Mouse (Mus musculus): ENCODE measurements at regions not wholly inside any gene's neighbourhood (a gene's known extent, or its start where the extent isn't known, plus 50 kb on each side); places are given as distances from the start of the nearest gene placed in this dataset.
A peak's percentile ranks its signal among the peaks of the same experiment; 100 is the strongest.

DNA sequence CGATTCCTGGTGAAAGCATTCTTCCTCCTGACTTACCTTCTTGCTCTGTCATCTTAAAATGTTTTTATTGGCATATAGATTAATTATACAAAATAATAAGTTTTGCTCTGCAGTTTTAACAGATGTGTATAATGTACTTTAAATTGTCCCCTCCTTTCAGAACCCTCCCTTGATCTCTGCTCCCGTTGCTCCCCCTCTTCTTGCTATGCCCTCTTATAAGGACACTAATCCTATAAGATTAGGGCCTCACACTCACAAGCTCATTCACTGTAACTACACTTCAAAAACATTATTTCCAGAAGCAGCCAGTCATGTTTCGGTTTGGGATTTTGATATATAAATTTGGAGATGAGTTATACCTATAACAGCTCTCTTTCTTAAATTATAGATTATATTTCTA lies 59.6 kb upstream of the Slc9a9 start:
- H3K27me3 ChIP-seq (ENCODE audit: control insufficient read depth, insufficient read depth, insufficient read length), result no peaks in the 10 kb centered on the region
- H3ac ChIP-seq (ENCODE audit: control insufficient read depth, insufficient read length), result no peak overlapping the region
- no peaks in the 10 kb centered on the region for H3K36me3 ChIP-seq (ENCODE audit: control insufficient read depth, insufficient read depth)
- no peak overlapping the region for H3K4me3 ChIP-seq
- TF ChIP-seq MYOD1 (IDR thresholded peaks at IDR 0.05; ENCODE audit: control insufficient read depth in 1 of 3, insufficient read length in 2 of 3, low read depth in 2 of 3) (no peak), TCF12 (IDR thresholded peaks at IDR 0.05; ENCODE audit: insufficient read depth, poor library complexity, severe bottlenecking) (no peak), MYOG (IDR thresholded peaks at IDR 0.05; ENCODE audit: control insufficient read depth in 1 of 3, insufficient read depth in 1 of 3, insufficient read length in 2 of 3, low read depth in 2 of 3) (no peak), TCF3 (IDR thresholded peaks at IDR 0.05; ENCODE audit: insufficient read length, low read depth) (no peak), CEBPB (IDR thresholded peaks at IDR 0.05; ENCODE audit: insufficient read depth, poor library complexity, severe bottlenecking) (no peak), POLR2AphosphoS2 (IDR thresholded peaks at IDR 0.05; ENCODE audit: insufficient read length, low read depth) (no peak), SRF (IDR thresholded peaks at IDR 0.05; ENCODE audit: control insufficient read depth, insufficient read length, low read depth) (no peak), POLR2A (IDR thresholded peaks at IDR 0.05; ENCODE audit: insufficient read length, low read depth) (no peak), MAX (IDR thresholded peaks at IDR 0.05; ENCODE audit: low read depth) (no peak), USF1 (IDR thresholded peaks at IDR 0.05; ENCODE audit: low read depth) (no peak), REST (IDR thresholded peaks at IDR 0.05; ENCODE audit: insufficient read depth, insufficient read length) (no peak), E2F4 (IDR thresholded peaks at IDR 0.05; ENCODE audit: insufficient read depth) (no peak)
- H3K4me2 ChIP-seq (ENCODE audit: low read depth), result no peak overlapping the region
- no peaks in the 10 kb centered on the region for H3K79me2 ChIP-seq (ENCODE audit: control insufficient read depth, insufficient read depth)

DNA sequence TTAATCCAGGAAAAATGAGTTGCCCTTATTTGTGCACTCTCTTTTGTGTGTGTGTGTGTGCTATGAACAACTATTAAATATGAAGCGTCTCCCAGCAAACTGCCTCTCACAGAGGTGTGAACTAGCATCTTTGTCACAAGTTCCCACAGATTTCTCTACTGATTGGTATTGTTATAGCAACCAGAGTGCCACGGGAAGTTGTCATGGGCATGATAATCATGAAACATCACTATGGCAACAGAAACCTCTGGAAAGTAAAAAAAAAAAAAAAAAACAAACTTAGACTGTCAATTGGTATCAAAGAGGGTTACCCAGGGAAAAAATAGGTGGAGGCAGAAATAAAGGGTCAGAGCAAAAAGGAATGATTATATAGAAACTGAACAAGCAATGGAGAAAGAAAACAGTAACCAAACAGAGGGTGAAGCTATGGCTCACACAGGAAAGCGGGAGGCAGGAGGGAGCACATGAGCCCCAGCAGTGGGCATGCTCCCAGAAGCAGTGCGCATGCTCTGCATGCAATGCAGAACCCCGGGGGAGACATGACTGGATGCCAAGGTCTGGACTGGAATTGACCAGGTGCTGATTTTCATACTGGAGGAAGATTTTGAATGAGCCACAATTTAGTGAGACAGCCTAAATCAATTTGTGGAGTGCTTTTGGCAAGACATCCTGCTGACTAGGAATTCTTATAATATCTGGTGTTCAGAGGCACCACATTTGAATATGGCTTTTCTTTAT lies 58.9 kb upstream of the Slc9a9 start:
- no peaks in the 10 kb centered on the region for H3K36me3 ChIP-seq (ENCODE audit: control insufficient read depth, insufficient read depth)
- TF ChIP-seq TCF12 (IDR thresholded peaks at IDR 0.05; ENCODE audit: insufficient read depth, poor library complexity, severe bottlenecking) (no peak), SRF (IDR thresholded peaks at IDR 0.05; ENCODE audit: control insufficient read depth, insufficient read length, low read depth) (no peak), REST (IDR thresholded peaks at IDR 0.05; ENCODE audit: insufficient read depth, insufficient read length) (no peak), MYOD1 (IDR thresholded peaks at IDR 0.05; ENCODE audit: control insufficient read depth in 1 of 3, insufficient read length in 2 of 3, low read depth in 2 of 3) (no peak), MAX (IDR thresholded peaks at IDR 0.05; ENCODE audit: low read depth) (no peak), POLR2AphosphoS2 (IDR thresholded peaks at IDR 0.05; ENCODE audit: insufficient read length, low read depth) (no peak), USF1 (IDR thresholded peaks at IDR 0.05; ENCODE audit: low read depth) (no peak), POLR2A (IDR thresholded peaks at IDR 0.05; ENCODE audit: insufficient read length, low read depth) (no peak), E2F4 (IDR thresholded peaks at IDR 0.05; ENCODE audit: insufficient read depth) (no peak), TCF3 (IDR thresholded peaks at IDR 0.05; ENCODE audit: insufficient read length, low read depth) (no peak), MYOG (IDR thresholded peaks at IDR 0.05; ENCODE audit: control insufficient read depth in 1 of 3, insufficient read depth in 1 of 3, insufficient read length in 2 of 3, low read depth in 2 of 3) (no peak), CEBPB (IDR thresholded peaks at IDR 0.05; ENCODE audit: insufficient read depth, poor library complexity, severe bottlenecking) (no peak)
- H3ac ChIP-seq (ENCODE audit: control insufficient read depth, insufficient read length), result no peak overlapping the region
- no peaks in the 10 kb centered on the region for H3K79me2 ChIP-seq (ENCODE audit: control insufficient read depth, insufficient read depth)
- H3K4me2 ChIP-seq (ENCODE audit: low read depth), result no peak overlapping the region
- H3K4me3 ChIP-seq, result no peak overlapping the region
- H3K27me3 ChIP-seq (ENCODE audit: control insufficient read depth, insufficient read depth, insufficient read length), result no peaks in the 10 kb centered on the region

GRCm38 (mm10) chr9:94613891-94614671 lies 55.6 kb upstream of the Slc9a9 start:
- Histone ChIP-seq H3K4me3 (no peak overlapping the region), H3K36me3 (ENCODE audit: control insufficient read depth, insufficient read depth) (no peaks in the 10 kb centered on the region), H3K79me2 (ENCODE audit: control insufficient read depth, insufficient read depth) (no peaks in the 10 kb centered on the region), H3ac (ENCODE audit: control insufficient read depth, insufficient read length) (no peak overlapping the region), H3K27me3 (ENCODE audit: control insufficient read depth, insufficient read depth, insufficient read length) (no peaks in the 10 kb centered on the region), H3K4me2 (ENCODE audit: low read depth) (peak overlapping the region; percentile 62)
- no peak for TF ChIP-seq MYOD1 (IDR thresholded peaks at IDR 0.05; ENCODE audit: control insufficient read depth in 1 of 3, insufficient read length in 2 of 3, low read depth in 2 of 3)
- no peak for TF ChIP-seq CEBPB (IDR thresholded peaks at IDR 0.05; ENCODE audit: insufficient read depth, poor library complexity, severe bottlenecking)
- TF ChIP-seq SRF (IDR thresholded peaks at IDR 0.05; ENCODE audit: control insufficient read depth, insufficient read length, low read depth), result no peak
- no peak for TF ChIP-seq POLR2AphosphoS2 (IDR thresholded peaks at IDR 0.05; ENCODE audit: insufficient read length, low read depth)
- TF ChIP-seq TCF3 (IDR thresholded peaks at IDR 0.05; ENCODE audit: insufficient read length, low read depth), result no peak
- no peak for TF ChIP-seq E2F4 (IDR thresholded peaks at IDR 0.05; ENCODE audit: insufficient read depth)
- TF ChIP-seq MAX (IDR thresholded peaks at IDR 0.05; ENCODE audit: low read depth), result no peak
- TF ChIP-seq POLR2A (IDR thresholded peaks at IDR 0.05; ENCODE audit: insufficient read length, low read depth), result no peak
- TF ChIP-seq REST (IDR thresholded peaks at IDR 0.05; ENCODE audit: insufficient read depth, insufficient read length), result no peak
- no peak for TF ChIP-seq USF1 (IDR thresholded peaks at IDR 0.05; ENCODE audit: low read depth)
- no peak for TF ChIP-seq TCF12 (IDR thresholded peaks at IDR 0.05; ENCODE audit: insufficient read depth, poor library complexity, severe bottlenecking)
- TF ChIP-seq MYOG (IDR thresholded peaks at IDR 0.05; ENCODE audit: control insufficient read depth in 1 of 3, insufficient read depth in 1 of 3, insufficient read length in 2 of 3, low read depth in 2 of 3), result no peak

- peak overlapping the region; percentile 62 for H3K4me2 ChIP-seq (ENCODE audit: low read depth)
- no peak overlapping the region for H3K4me3 ChIP-seq
- TF ChIP-seq USF1 (IDR thresholded peaks at IDR 0.05; ENCODE audit: low read depth) (no peak), TCF3 (IDR thresholded peaks at IDR 0.05; ENCODE audit: insufficient read length, low read depth) (no peak), MYOD1 (IDR thresholded peaks at IDR 0.05; ENCODE audit: control insufficient read depth in 1 of 3, insufficient read length in 2 of 3, low read depth in 2 of 3) (peak in 1 of 3 experiments; percentile 39), MAX (IDR thresholded peaks at IDR 0.05; ENCODE audit: low read depth) (no peak), TCF12 (IDR thresholded peaks at IDR 0.05; ENCODE audit: insufficient read depth, poor library complexity, severe bottlenecking) (no peak), MYOG (IDR thresholded peaks at IDR 0.05; ENCODE audit: control insufficient read depth in 1 of 3, insufficient read depth in 1 of 3, insufficient read length in 2 of 3, low read depth in 2 of 3) (peak in 1 of 3 experiments; percentile 63), CEBPB (IDR thresholded peaks at IDR 0.05; ENCODE audit: insufficient read depth, poor library complexity, severe bottlenecking) (no peak)
- no peaks in the 10 kb centered on the region for H3K36me3 ChIP-seq (ENCODE audit: control insufficient read depth, insufficient read depth)
- H3K79me2 ChIP-seq (ENCODE audit: control insufficient read depth, insufficient read depth), result no peaks in the 10 kb centered on the region
- H3ac ChIP-seq (ENCODE audit: control insufficient read depth, insufficient read length), result no peak overlapping the region
- no peaks in the 10 kb centered on the region for H3K27me3 ChIP-seq (ENCODE audit: control insufficient read depth, insufficient read depth, insufficient read length)
Measured at GRCm38 (mm10) chr9:94615205-94615604, 54.5 kb upstream of the Slc9a9 start.
